ENCODE assay signal across 29 mouse cellular contexts in the genomic region with DNA sequence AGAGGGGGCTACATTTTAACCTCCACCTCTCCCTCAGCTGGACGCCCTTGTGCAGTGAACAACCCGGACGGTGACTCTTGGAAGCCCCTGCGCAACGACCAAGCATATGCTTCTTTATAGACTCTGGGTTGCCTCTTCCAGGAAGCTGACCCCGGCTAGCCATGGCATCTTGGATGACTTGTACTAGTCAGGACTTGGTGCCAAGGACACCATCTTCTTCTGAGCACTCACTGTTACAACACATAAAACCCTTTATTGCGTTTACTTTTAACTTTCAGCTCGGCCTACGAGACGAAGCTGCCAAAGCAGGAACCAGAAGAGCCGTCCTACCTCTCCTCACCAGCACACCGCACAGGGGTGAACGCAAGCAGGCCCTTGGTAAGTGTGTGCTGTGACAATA.
DNase-seq lines count a peak whose midpoint lies in the region; ATAC-seq and TF ChIP-seq lines count a peak whose summit lies in the region.
"Had no signal": no experiment of that assay in that cellular context is flagged by ENCODE, and none has a peak within 500 bp of the region (broad histone marks: within the 10 kb centered on the region; RNA-seq: fewer than 3 reads in every experiment).

No protein-coding gene starts in this region.

- H3K4me2 ChIP-seq in forebrain, embryonic 12.5 days: no peak overlapping the region
- H3K4me2 ChIP-seq in hindbrain, postnatal 0 days (ENCODE audit: low read depth, low read length): no peak overlapping the region
- no peak overlapping the region for H3K4me2 ChIP-seq in midbrain, embryonic 14.5 days (ENCODE audit: low read length)
- H3K4me2 ChIP-seq in midbrain, embryonic 15.5 days: no peak overlapping the region
- H3K4me2 ChIP-seq: embryonic facial prominence, embryonic 13.5 days; heart, embryonic 12.5 days; heart, embryonic 15.5 days; hindbrain, embryonic 15.5 days had no signal

- H3K36me3 ChIP-seq in forebrain, embryonic 10.5 days (replicated peaks): peaks cover 13% of the 10 kb centered on the region
- H3K36me3 ChIP-seq in forebrain, embryonic 12.5 days (replicated peaks): no peaks in the 10 kb centered on the region
- peaks cover 5% of the 10 kb centered on the region; the same call in 1 of the 2 replicates for H3K36me3 ChIP-seq in hindbrain, embryonic 10.5 days
- H3K36me3 ChIP-seq in hindbrain, postnatal 0 days (ENCODE audit: insufficient read depth, low read length): no peaks in the 10 kb centered on the region
- H3K36me3 ChIP-seq in midbrain, embryonic 14.5 days (ENCODE audit: control insufficient read depth, insufficient read depth, low read length): no peaks in the 10 kb centered on the region
- H3K36me3 ChIP-seq in midbrain, embryonic 15.5 days (replicated peaks): no peaks in the 10 kb centered on the region
- H3K36me3 ChIP-seq: embryonic facial prominence, embryonic 13.5 days; heart, embryonic 12.5 days; heart, embryonic 15.5 days; hindbrain, embryonic 15.5 days had no signal

- no peak overlapping the region for H3K4me3 ChIP-seq in forebrain, embryonic 10.5 days
- no peak overlapping the region for H3K4me3 ChIP-seq in forebrain, embryonic 12.5 days (replicated peaks)
- no peak overlapping the region for H3K4me3 ChIP-seq in hindbrain, embryonic 10.5 days
- no peak overlapping the region for H3K4me3 ChIP-seq in hindbrain, postnatal 0 days (ENCODE audit: low read length)
- H3K4me3 ChIP-seq in left cerebral cortex, adult 2 months: no peak overlapping the region
- H3K4me3 ChIP-seq in midbrain, embryonic 14.5 days (replicated peaks; ENCODE audit: low read depth, low read length): no peak overlapping the region
- no peak overlapping the region for H3K4me3 ChIP-seq in midbrain, embryonic 15.5 days
- H3K4me3 ChIP-seq: embryonic facial prominence, embryonic 10.5 days; embryonic facial prominence, embryonic 13.5 days; erythroblast, embryonic 14.5 days; heart, embryonic 12.5 days; heart, embryonic 15.5 days; hindbrain, embryonic 15.5 days had no signal

- no peak for TF ChIP-seq CTCF in hindbrain, postnatal 0 days (IDR thresholded peaks at IDR 0.05; ENCODE audit: low read depth)
- no peak for TF ChIP-seq CTCF in left cerebral cortex, adult 2 months (IDR thresholded peaks at IDR 0.05)

- intact Hi-C loops in left cerebral cortex, adult 2 months (cut with DNase I): loop anchor here (5.0 kb wide), 1 partner anchor 167 kb away; a partner anchor contains a TSS

- H3K9ac ChIP-seq in forebrain, embryonic 12.5 days: no peak overlapping the region
- no peak overlapping the region for H3K9ac ChIP-seq in hindbrain, postnatal 0 days (replicated peaks; ENCODE audit: low read length)
- H3K9ac ChIP-seq in midbrain, embryonic 14.5 days (replicated peaks; ENCODE audit: low read length): no peak overlapping the region
- no peak overlapping the region for H3K9ac ChIP-seq in midbrain, embryonic 15.5 days
- H3K9ac ChIP-seq: embryonic facial prominence, embryonic 13.5 days; forebrain, postnatal 0 days; heart, embryonic 12.5 days; heart, embryonic 15.5 days; hindbrain, embryonic 15.5 days had no signal

- H3K9me3 ChIP-seq in forebrain, embryonic 10.5 days: no peaks in the 10 kb centered on the region
- H3K9me3 ChIP-seq in forebrain, embryonic 12.5 days: no peaks in the 10 kb centered on the region
- no peaks in the 10 kb centered on the region for H3K9me3 ChIP-seq in hindbrain, embryonic 10.5 days
- no peaks in the 10 kb centered on the region for H3K9me3 ChIP-seq in hindbrain, postnatal 0 days (ENCODE audit: low read length)
- no peaks in the 10 kb centered on the region for H3K9me3 ChIP-seq in midbrain, embryonic 14.5 days (ENCODE audit: control insufficient read depth, low read length)
- no peaks in the 10 kb centered on the region for H3K9me3 ChIP-seq in midbrain, embryonic 15.5 days
- H3K9me3 ChIP-seq: embryonic facial prominence, embryonic 10.5 days; embryonic facial prominence, embryonic 13.5 days; heart, embryonic 12.5 days; heart, embryonic 15.5 days; hindbrain, embryonic 15.5 days had no signal

- 94% methylated on average over 13 of the region's 13 CpGs for WGBS in forebrain, embryonic 10.5 days
- 93% methylated on average over 13 of the region's 13 CpGs for WGBS in forebrain, embryonic 12.5 days
- WGBS in hindbrain, embryonic 10.5 days: 93% methylated on average over 13 of the region's 13 CpGs
- 82% methylated on average over 13 of the region's 13 CpGs for WGBS in hindbrain, postnatal 0 days
- 89% methylated on average over 13 of the region's 13 CpGs for WGBS in midbrain, embryonic 14.5 days
- 89% methylated on average over 13 of the region's 13 CpGs for WGBS in midbrain, embryonic 15.5 days

- DNase-seq in forebrain, embryonic 10.5 days (ENCODE audit: extremely low spot score, low spot score): no peak
- no peak for DNase-seq in hindbrain, embryonic 10.5 days (ENCODE audit: low spot score)
- DNase-seq in hindbrain, postnatal 0 days (ENCODE audit: low spot score): no peak
- DNase-seq in left cerebral cortex, adult 2 months (ENCODE audit: extremely low spot score in 1 of 2, low spot score in 2 of 2): no peak
- DNase-seq in left cerebral cortex, adult 11 months (ENCODE audit: low spot score): no peak
- no peak for DNase-seq in midbrain, embryonic 14.5 days
- DNase-seq: adrenal gland, adult 8-10 months; adrenal gland, postnatal 25 days; cerebellum, adult 11-12 months; cerebellum, adult 8-10 months; cerebellum, postnatal 10 days; cerebellum, postnatal 36 days; embryo, embryonic 11 days; forebrain, postnatal 0 days; gastrocnemius, postnatal 25 days; heart, adult 18-20 months; heart, postnatal 10 days; heart, postnatal 36 days had no signal

- H3K27ac ChIP-seq in forebrain, embryonic 10.5 days: peak overlapping the region; percentile 48; the same call in 1 of the 2 replicates
- no peak overlapping the region for H3K27ac ChIP-seq in forebrain, embryonic 12.5 days
- H3K27ac ChIP-seq in hindbrain, embryonic 10.5 days: 0 out of 2 replicates have a peak overlapping the region, but pooled peaks have one; percentile 51
- H3K27ac ChIP-seq in hindbrain, postnatal 0 days: no peak overlapping the region
- H3K27ac ChIP-seq in left cerebral cortex, adult 2 months: peak overlapping the region; percentile 34; the same call in 1 of the 2 replicates
- H3K27ac ChIP-seq in midbrain, embryonic 14.5 days (replicated peaks; ENCODE audit: low read depth, low read length): 0 out of 2 replicates have a peak overlapping the region, but pooled peaks have one; percentile 49
- no peak overlapping the region for H3K27ac ChIP-seq in midbrain, embryonic 15.5 days
- H3K27ac ChIP-seq: embryonic facial prominence, embryonic 10.5 days; embryonic facial prominence, embryonic 13.5 days; heart, embryonic 15.5 days; hindbrain, embryonic 15.5 days had no signal

- ATAC-seq in forebrain, embryonic 12.5 days (ENCODE audit: low FRiP score): no peak
- ATAC-seq in hindbrain, postnatal 0 days: no peak
- ATAC-seq in midbrain, embryonic 14.5 days (ENCODE audit: low FRiP score, low TSS enrichment): no peak
- ATAC-seq in midbrain, embryonic 15.5 days (replicated peaks): no peak
- ATAC-seq: activated CD4-positive, CD25-positive, alpha-beta regulatory T cell, adult 4 months; forebrain, embryonic 14.5 days; inflammation-experienced regulatory T-cells, adult 6 months had no signal

- peaks cover 58% of the 10 kb centered on the region for H3K4me1 ChIP-seq in forebrain, embryonic 10.5 days
- H3K4me1 ChIP-seq in forebrain, embryonic 12.5 days: peaks cover 25% of the 10 kb centered on the region
- peaks cover 55% of the 10 kb centered on the region for H3K4me1 ChIP-seq in hindbrain, embryonic 10.5 days (replicated peaks)
- H3K4me1 ChIP-seq in hindbrain, postnatal 0 days (ENCODE audit: insufficient read depth, low read length): peaks cover 16% of the 10 kb centered on the region
- H3K4me1 ChIP-seq in midbrain, embryonic 14.5 days (ENCODE audit: control insufficient read depth, insufficient read depth, low read length): peaks cover 31% of the 10 kb centered on the region
- peaks cover 32% of the 10 kb centered on the region for H3K4me1 ChIP-seq in midbrain, embryonic 15.5 days

- peaks cover under 1% of the 10 kb centered on the region; the same call in 1 of the 2 replicates for H3K27me3 ChIP-seq in forebrain, embryonic 10.5 days (ENCODE audit: poor library complexity, severe bottlenecking)
- peaks cover 56% of the 10 kb centered on the region for H3K27me3 ChIP-seq in forebrain, embryonic 12.5 days
- peaks cover 14% of the 10 kb centered on the region; the same call in 1 of the 2 replicates for H3K27me3 ChIP-seq in hindbrain, embryonic 10.5 days (ENCODE audit: insufficient read depth, poor library complexity, severe bottlenecking)
- H3K27me3 ChIP-seq in hindbrain, postnatal 0 days (ENCODE audit: insufficient read depth, low read length): peaks cover 12% of the 10 kb centered on the region; the same call in 1 of the 2 replicates
- no peaks in the 10 kb centered on the region for H3K27me3 ChIP-seq in midbrain, embryonic 14.5 days (ENCODE audit: control insufficient read depth, insufficient read depth, low read length)
- H3K27me3 ChIP-seq in midbrain, embryonic 15.5 days (replicated peaks): no peaks in the 10 kb centered on the region

Comparison
In these comparisons a context has a peak if more than half of its experiments do, and no peak if none do; other contexts are left out.
1. H3K27ac ChIP-seq: peak in forebrain, embryonic 10.5 days (single experiment), hindbrain, embryonic 10.5 days (single experiment), left cerebral cortex, adult 2 months (single experiment) and midbrain, embryonic 14.5 days (single experiment); none in forebrain, embryonic 12.5 days (single experiment), hindbrain, postnatal 0 days (single experiment) and midbrain, embryonic 15.5 days (single experiment).